Mouse (Mus musculus) bone marrow, adult 2 months (tissue): ENCODE measurements around the gene Wdtc1. TPM values are rescaled to one million over a fixed set of nuclear protein-coding genes. Genes with fewer than 3 reads are reported as not detected.

ENCODE experiments used
- H3K27ac ChIP-seq: fragments of 200-500 bp; 2 replicates; pipeline ENCODE4 v1.5.1; 2012; ENCODE audit warnings: low read depth, mild to moderate bottlenecking, control low read depth, inconsistent platforms, low read length; ENCODE audit not compliant: control insufficient read depth, poor library complexity, insufficient read depth
- H3K4me1 ChIP-seq: fragments of 200-500 bp; 2 replicates; pipeline ENCODE4 v1.6.1; 2011; ENCODE audit warnings: low read length; ENCODE audit not compliant: control insufficient read depth, insufficient read depth
- H3K4me3 ChIP-seq: fragments of 200-500 bp; replicated peaks from 2 replicates; pipeline ENCODE3; 2011; ENCODE audit warnings: mild to moderate bottlenecking, low read depth, low read length, control low read depth; ENCODE audit not compliant: control insufficient read depth
- CTCF ChIP-seq: fragments of 200-500 bp; IDR thresholded peaks from 2 replicates; pipeline ENCODE4 v1.5.1; 2011; ENCODE audit warnings: low read length, control low read depth; ENCODE audit not compliant: control insufficient read depth, insufficient read depth
- POLR2A ChIP-seq: fragments of 200-500 bp; IDR thresholded peaks from 2 replicates; pipeline ENCODE4 v1.6.1; 2011; ENCODE audit warnings: low read depth, mild to moderate bottlenecking, control low read depth, low read length, borderline replicate concordance; ENCODE audit not compliant: control insufficient read depth
- WGBS: fragments of 180-500 bp; shearing (Covaris S2); methylation state at CpG from one replicate; pipeline ENCODE4 v1.1.7; 2018; 5-methylcytosine and 5-hydroxymethylcytosine counted together
- polyA plus RNA-seq: library from polyadenylated mRNA; stranded (reverse); fragments of >200 nt; gene quantifications from 2 replicates; pipeline ENCODE4 v1.2.4, GENCODE M21; 2011; ENCODE audit warnings: low replicate concordance; ENCODE audit not compliant: missing spikeins, insufficient read depth, insufficient read length

Gene Wdtc1
- polyA plus RNA-seq, 1 experiment: 14.6 TPM

DNA sequence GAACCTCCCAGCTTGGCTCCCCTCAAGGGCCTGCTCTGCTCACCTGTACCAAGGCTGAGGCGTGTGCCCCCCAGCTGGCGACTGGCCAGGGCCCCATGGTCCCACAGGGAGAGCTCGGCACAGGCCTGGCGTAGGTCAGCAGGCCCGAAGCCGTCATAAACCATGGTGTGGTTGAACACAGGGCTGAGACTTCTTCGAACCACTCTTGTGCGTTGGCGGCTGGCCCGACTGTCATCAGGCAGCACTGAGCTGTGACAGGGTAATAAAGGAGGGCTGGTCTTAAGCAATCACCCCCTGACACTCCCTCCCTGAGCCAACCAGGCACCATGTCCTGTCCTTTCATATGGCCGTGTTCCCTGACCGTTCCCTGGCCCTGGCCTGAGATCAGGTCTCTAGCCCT is 99.9 kb downstream of the Wdtc1 start:
- H3K4me3 ChIP-seq: no peak overlapping the region
- no peaks in the 10 kb centered on the region for H3K4me1 ChIP-seq
- TF ChIP-seq CTCF (no peak), POLR2A (no peak)
- H3K27ac ChIP-seq: no peak overlapping the region
- WGBS: 87% methylated on average over 12 of the region's 12 CpGs

DNA sequence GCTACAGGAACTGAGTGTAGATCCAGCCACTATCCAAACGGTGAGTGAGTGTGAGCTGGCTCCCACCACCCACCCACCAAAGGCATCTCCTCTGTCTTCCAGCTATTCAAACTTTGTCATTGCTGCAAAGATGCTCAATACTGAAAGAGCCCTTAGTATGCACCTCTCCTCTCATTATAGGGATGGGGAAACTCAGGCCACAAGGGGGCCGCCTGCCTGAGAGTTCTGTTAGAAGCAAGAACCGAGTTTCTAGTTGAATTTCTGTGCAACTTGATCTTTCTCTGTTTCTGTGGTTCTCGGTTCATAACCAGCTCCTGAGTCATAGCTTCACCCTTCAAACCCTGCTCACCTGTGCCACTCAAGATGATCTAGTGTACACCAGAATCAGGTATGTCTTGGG is 101.2 kb downstream of the Wdtc1 start:
- 74% methylated on average over 4 of the region's 4 CpGs for WGBS
- TF ChIP-seq CTCF: no peak
- TF ChIP-seq POLR2A: no peak
- Histone ChIP-seq H3K4me3 (no peak overlapping the region), H3K4me1 (no peaks in the 10 kb centered on the region; the same call in 1 of the 2 replicates), H3K27ac (no peak overlapping the region)

DNA sequence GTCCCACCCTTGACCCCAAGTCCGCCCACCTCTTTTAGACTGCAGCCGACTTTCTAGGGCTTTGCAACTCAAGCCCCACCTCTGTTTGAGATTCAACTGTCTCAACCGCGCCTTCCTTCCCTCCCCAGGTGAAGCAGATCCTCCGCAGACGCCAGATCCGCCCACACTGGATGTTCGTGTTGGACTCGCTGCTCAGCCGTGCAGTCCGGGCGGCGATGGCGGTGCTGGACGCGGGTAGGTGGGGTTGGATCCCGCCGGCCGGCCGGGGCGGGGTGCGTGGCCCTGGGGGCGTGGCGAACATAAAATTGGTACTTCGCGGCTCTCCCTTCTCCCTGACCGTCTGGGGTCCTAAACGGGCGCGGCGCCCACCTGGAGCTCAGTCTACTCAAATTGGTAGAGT is 102.1 kb downstream of the Wdtc1 start:
- H3K27ac ChIP-seq: no peak overlapping the region
- WGBS: 28% methylated on average over 31 of the region's 31 CpGs
- no peak for TF ChIP-seq POLR2A
- no peak for TF ChIP-seq CTCF
- no peak overlapping the region for H3K4me3 ChIP-seq
- no peaks in the 10 kb centered on the region; the same call in 1 of the 2 replicates for H3K4me1 ChIP-seq

DNA sequence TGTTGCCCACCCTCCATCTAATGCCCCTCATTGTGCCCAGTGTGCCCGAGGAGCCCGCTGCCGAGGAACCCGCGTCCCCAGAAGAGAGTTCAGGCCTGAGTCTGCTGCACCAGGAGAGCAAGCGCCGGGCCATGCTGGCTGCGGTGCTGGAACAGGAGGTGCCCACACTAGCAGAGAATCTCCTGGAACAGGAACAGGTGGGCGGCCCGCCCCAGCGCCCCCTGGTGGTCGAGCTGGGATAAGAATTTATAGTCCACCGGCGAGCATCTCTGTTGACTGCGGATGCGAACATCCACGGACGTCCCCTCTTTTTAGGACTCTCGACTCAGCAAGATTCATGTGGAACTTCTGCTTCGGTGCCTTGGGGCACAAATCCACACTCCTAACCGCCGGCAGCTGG is 102.7 kb downstream of the Wdtc1 start:
- Histone ChIP-seq H3K4me1 (no peaks in the 10 kb centered on the region; the same call in 1 of the 2 replicates), H3K4me3 (no peak overlapping the region), H3K27ac (no peak overlapping the region)
- no peak for TF ChIP-seq POLR2A
- TF ChIP-seq CTCF: peak; percentile 72
- WGBS: 7% methylated on average over 22 of the region's 22 CpGs

DNA sequence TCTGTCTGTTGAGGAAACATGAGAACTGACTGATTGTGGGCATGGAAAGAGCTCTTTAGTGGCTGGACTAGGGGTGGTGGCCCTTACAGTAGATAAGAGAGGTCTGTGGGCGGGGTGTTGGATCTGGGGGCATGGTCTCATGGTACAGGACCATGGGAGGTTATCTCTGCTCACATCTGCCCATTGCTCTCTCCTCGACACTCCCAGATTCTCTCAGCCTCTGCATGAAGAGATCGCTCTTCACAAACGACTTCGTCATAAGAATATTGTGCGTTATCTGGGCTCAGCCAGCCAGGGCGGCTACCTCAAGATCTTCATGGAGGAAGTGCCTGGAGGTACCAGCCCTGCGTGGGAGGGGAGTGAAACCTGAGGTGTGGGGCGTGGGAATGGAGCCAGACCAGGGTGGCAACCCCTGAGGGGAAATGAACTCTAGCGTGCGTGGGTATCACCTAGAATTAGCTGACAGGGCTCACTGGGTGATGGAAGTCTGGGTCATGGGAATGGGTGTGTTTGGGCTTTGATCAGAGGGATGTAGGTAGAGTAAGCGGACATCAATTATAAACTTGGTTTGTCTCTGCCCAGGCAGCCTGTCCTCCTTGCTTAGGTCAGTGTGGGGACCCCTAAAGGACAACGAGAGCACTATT is 105.4 kb downstream of the Wdtc1 start:
- Histone ChIP-seq H3K4me1 (no peaks in the 10 kb centered on the region; the same call in 1 of the 2 replicates), H3K4me3 (no peak overlapping the region), H3K27ac (peak overlapping the region; percentile 30; the same call in 1 of the 2 replicates)
- WGBS: 35% methylated on average over 13 of the region's 13 CpGs
- TF ChIP-seq POLR2A (no peak), CTCF (no peak)

DNA sequence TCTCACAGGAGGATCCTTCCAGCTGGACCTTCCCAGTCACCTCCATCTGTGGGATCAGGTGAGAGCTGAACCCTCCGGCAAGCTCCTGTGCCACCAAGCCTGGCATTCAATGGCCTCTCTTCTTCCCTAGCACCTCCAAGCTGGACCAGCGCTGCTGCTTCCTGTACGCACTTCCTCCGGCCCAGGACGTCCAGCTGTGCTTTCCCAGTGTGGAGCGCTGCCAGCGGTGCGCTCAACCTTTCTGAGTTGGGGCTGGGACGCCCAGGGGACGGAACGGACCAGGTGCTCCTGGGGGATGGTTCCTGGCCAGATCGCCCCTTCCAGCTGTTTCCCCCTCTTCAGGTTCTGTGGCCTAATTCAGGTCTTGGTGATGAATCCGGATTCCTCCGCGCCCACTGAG is 106.2 kb downstream of the Wdtc1 start:
- peak overlapping the region; percentile 30; the same call in 1 of the 2 replicates for H3K27ac ChIP-seq

DNA sequence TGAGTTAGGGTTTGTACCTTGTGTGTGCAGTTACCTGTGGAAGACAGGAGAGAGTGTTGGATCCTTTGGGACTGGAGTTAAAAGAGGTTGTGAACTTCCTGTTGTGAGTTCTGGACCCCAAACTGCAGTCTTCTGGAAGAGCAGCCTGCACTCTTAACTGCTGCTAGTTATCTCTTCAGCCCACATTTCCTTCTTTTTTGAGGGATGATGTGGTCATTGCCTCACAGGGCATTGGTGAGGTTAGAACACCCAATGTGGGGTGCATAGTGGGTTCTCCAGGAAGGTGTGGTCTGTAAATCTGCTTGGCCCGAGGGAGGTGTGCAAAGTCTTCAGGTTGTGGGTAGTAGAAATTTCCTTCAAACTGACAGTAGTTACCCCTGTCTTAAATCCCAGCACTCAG is 109.0 kb downstream of the Wdtc1 start:
- no peak for TF ChIP-seq POLR2A
- no peak for TF ChIP-seq CTCF
- WGBS: 0% methylated on average over 1 of the region's 1 CpGs
- no peak overlapping the region for H3K4me3 ChIP-seq
- no peak overlapping the region for H3K27ac ChIP-seq
- H3K4me1 ChIP-seq: no peaks in the 10 kb centered on the region; the same call in none of the 2 replicates

More for the DNA sequence above, 106.2 kb downstream of the Wdtc1 start:
- TF ChIP-seq CTCF: no peak
- no peaks in the 10 kb centered on the region; the same call in 1 of the 2 replicates for H3K4me1 ChIP-seq
- no peak overlapping the region for H3K4me3 ChIP-seq
- 67% methylated on average over 15 of the region's 15 CpGs for WGBS

DNA sequence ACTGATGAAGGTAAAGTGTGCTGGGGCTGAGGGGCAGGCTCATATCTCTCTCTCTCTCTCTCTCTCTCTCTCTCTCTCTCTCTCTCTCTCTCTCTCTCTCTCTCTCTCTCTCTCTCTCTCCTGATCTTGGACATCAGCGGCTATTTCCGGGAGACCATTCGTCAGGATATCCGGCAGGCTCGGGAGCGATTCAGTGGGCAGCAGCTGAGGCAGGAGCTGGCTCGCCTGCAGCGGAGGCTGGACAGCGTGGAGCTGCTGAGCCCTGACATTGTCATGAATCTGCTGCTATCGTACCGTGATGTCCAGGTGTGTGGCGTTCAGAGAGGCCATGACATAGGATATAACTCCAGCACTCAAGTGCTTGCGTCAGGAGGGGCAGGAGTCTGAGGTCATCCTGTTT is 109.7 kb downstream of the Wdtc1 start:
- peaks cover 1% of the 10 kb centered on the region for H3K4me1 ChIP-seq
- 84% methylated on average over 13 of the region's 13 CpGs for WGBS
- no peak overlapping the region for H3K4me3 ChIP-seq
- no peak overlapping the region for H3K27ac ChIP-seq
- TF ChIP-seq POLR2A (no peak), CTCF (no peak)

DNA sequence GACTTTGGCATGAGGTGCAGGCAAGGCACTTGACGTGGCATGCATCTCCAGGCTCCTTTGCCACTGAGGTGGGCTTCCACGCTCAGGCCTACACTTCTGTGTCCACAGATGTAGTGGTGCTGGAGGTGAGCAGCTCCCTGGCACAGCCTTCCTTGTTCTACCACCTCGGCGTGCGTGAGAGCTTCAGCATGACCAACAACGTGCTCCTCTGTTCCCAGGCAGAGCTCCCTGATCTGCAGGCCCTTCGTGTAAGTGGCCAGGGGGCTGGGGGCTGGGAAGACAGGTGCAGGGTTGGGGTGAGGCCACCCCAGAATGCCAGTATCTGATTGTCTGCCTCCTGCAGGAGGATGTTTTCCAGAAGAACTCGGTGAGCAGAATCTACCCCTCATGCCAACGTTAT is 110.6 kb downstream of the Wdtc1 start:
- H3K4me3 ChIP-seq: no peak overlapping the region
- no peak for TF ChIP-seq POLR2A
- no peak for TF ChIP-seq CTCF
- H3K27ac ChIP-seq: no peak overlapping the region
- 86% methylated on average over 9 of the region's 9 CpGs for WGBS
- H3K4me1 ChIP-seq: peaks cover 1% of the 10 kb centered on the region

Other genes starting within 250 kb of the Wdtc1 start
- 31.9 and 56.6 TPM in 2 replicates for gene Wasf2, start 223.0 kb downstream of the Wdtc1 start, polyA plus RNA-seq
- not detected in 2 replicates for gene Cd164l2, start 141.3 kb downstream of the Wdtc1 start, polyA plus RNA-seq
- not detected in 2 replicates for gene Gpr3, start 140.9 kb downstream of the Wdtc1 start, polyA plus RNA-seq
- 5.5 and 14.8 TPM in 2 replicates for gene Map3k6, start 112.7 kb downstream of the Wdtc1 start, polyA plus RNA-seq
- 3.1 and 3.2 TPM in 2 replicates for gene Sytl1, start 90.4 kb downstream of the Wdtc1 start, polyA plus RNA-seq
- 32.6 and 38.4 TPM in 2 replicates for gene Tmem222, start 75.7 kb downstream of the Wdtc1 start, polyA plus RNA-seq
- 16.6 and 31.3 TPM in 2 replicates for gene Slc9a1, start 16.2 kb upstream of the Wdtc1 start, polyA plus RNA-seq
- gene Tent5b, start 126.7 kb upstream of the Wdtc1 start, polyA plus RNA-seq: not detected in 2 replicates
- gene Trnp1, start 145.1 kb upstream of the Wdtc1 start, polyA plus RNA-seq: 3.9 TPM in 1 of 2 replicates, not detected in the other
- gene Kdf1, start 165.5 kb upstream of the Wdtc1 start, polyA plus RNA-seq: 1.2 TPM in 1 of 2 replicates, not detected in the other
- gene Nudc, start 192.5 kb upstream of the Wdtc1 start, polyA plus RNA-seq: 84.4 and 84.5 TPM in 2 replicates
- not detected in 2 replicates for gene Nr0b2, start 199.9 kb upstream of the Wdtc1 start, polyA plus RNA-seq
- 3.8 and 12.2 TPM in 2 replicates for gene Gpatch3, start 221.3 kb upstream of the Wdtc1 start, polyA plus RNA-seq
- 10.5 and 15.9 TPM in 2 replicates for gene Gpn2, start 230.9 kb upstream of the Wdtc1 start, polyA plus RNA-seq
- gene Sfn, start 248.7 kb upstream of the Wdtc1 start, polyA plus RNA-seq: 10.3 and 19.0 TPM in 2 replicates